Mouse (Mus musculus) midbrain, postnatal 0 days (tissue): ENCODE data around the gene Prrg4. TPM values are rescaled to one million over a fixed set of nuclear protein-coding genes. Genes with fewer than 3 reads are reported as not detected.
"Not testable (repeated sequence)": the region's sequence is repeated elsewhere in the genome, so short reads cannot be mapped to it uniquely, and the experiment has no call there.

Experiments
- ATAC-seq: fragments of 200-750 bp; cut with Nextera tagmentation; 2 replicates; pipeline ENCODE4 v1.8.0; 2017; ENCODE audit warnings: moderate number of reproducible peaks, mild to moderate bottlenecking, moderate TSS enrichment, moderate library complexity; ENCODE audit not compliant: low FRiP score
- DNase-seq: peaks from one replicate; pipeline ENCODE4 v3.0.0-alpha.2; 2015; ENCODE audit warnings: low spot score
- H3K27ac ChIP-seq: fragments of 300-500 bp; sonication (generic); 2 replicates; pipeline ENCODE4 v1.5.1; 2014; ENCODE audit warnings: low read depth, mild to moderate bottlenecking, low read length, mixed read lengths
- H3K27me3 ChIP-seq: fragments of 300-500 bp; sonication (generic); 2 replicates; pipeline ENCODE4 v1.6.1; 2014; ENCODE audit warnings: low read length, control low read depth, mixed read lengths; ENCODE audit not compliant: insufficient read depth
- H3K36me3 ChIP-seq: fragments of 300-500 bp; sonication (generic); 2 replicates; pipeline ENCODE4 v1.6.1; 2014; ENCODE audit warnings: low read length, control low read depth, mixed read lengths; ENCODE audit not compliant: insufficient read depth
- H3K4me1 ChIP-seq: fragments of 300-500 bp; sonication (generic); 2 replicates; pipeline ENCODE4 v1.6.1; 2014; ENCODE audit warnings: mild to moderate bottlenecking, control low read depth, antibody characterized with exemption, low read length, mixed read lengths; ENCODE audit not compliant: insufficient read depth
- H3K4me2 ChIP-seq: fragments of 300-500 bp; sonication (generic); 2 replicates; pipeline ENCODE4 v1.6.1; 2014; ENCODE audit warnings: low read depth, mild to moderate bottlenecking, low read length, mixed read lengths; ENCODE audit not compliant: poor library complexity, severe bottlenecking
- H3K4me3 ChIP-seq: fragments of 300-500 bp; sonication (generic); 2 replicates; pipeline ENCODE4 v1.5.1; 2014; ENCODE audit warnings: low read depth, mild to moderate bottlenecking, low read length, moderate library complexity
- H3K9ac ChIP-seq: fragments of 300-500 bp; sonication (generic); replicated peaks from 2 replicates; pipeline ENCODE4 v1.6.1; 2014; ENCODE audit warnings: mild to moderate bottlenecking, low read length, moderate library complexity, mixed read lengths; ENCODE audit not compliant: poor library complexity, severe bottlenecking
- H3K9me3 ChIP-seq: fragments of 300-500 bp; sonication (generic); 2 replicates; pipeline ENCODE4 v1.6.1; 2016; ENCODE audit warnings: low read length, control low read depth
- CTCF ChIP-seq: IDR thresholded peaks from 2 replicates; pipeline ENCODE4 v1.5.1; 2016; ENCODE audit warnings: antibody characterized with exemption, mild to moderate bottlenecking
- WGBS: fragments of 180-500 bp; shearing (Covaris S2); extraction: QIAGEN DNeasy Blood & Tissue Kit; methylation state at CpG from one replicate; pipeline ENCODE4 v1.1.7; 2014; 5-methylcytosine and 5-hydroxymethylcytosine counted together
- polyA plus RNA-seq: library from polyadenylated mRNA; unstranded; fragments of >200 nt; fragmentation: Nextera tagmentation; extraction: Ambion mirVana; gene quantifications from 2 replicates; pipeline ENCODE4 v1.2.1, GENCODE M21; 2015
- total RNA-seq: library from RNA; depleted of rRNA; stranded (reverse); fragments of >200 nt; gene quantifications from 2 replicates; pipeline ENCODE4 v1.2.3, GENCODE M21; 2014

Prrg4 gene
- total and polyA plus RNA-seq, 2 experiments from 2014 or later: 0.98 to 1.5 TPM

- Histone ChIP-seq H3K9me3 (no peaks in the 10 kb centered on the region), H3K4me3 (no peak within 1 kb of the TSS), H3K4me2 (no peak within 1 kb of the TSS), H3K27me3 (no peaks in the 10 kb centered on the region), H3K9ac (no peak within 1 kb of the TSS), H3K36me3 (no peaks in the 10 kb centered on the region), H3K27ac (no peak within 1 kb of the TSS), H3K4me1 (no peaks in the 10 kb centered on the region)
- no peak for DNase-seq
- no peak for ATAC-seq
- no peak for TF ChIP-seq CTCF
- 94% methylated on average over 13 of the region's 13 CpGs for WGBS
Measured at GRCm38 (mm10) chr2:104867282-104867855, 17.7 kb upstream of the Prrg4 start, which contains the start of gene Ccdc73. TSS of gene Ccdc73 (plus strand) at chr2:104867805.

- 92% methylated on average over 4 of the region's 4 CpGs for WGBS
- H3K4me2 ChIP-seq: no peak overlapping the region
- no peak for DNase-seq
- no peak overlapping the region for H3K4me3 ChIP-seq
- H3K9me3 ChIP-seq: no peaks in the 10 kb centered on the region
- no peak overlapping the region for H3K9ac ChIP-seq
- no peaks in the 10 kb centered on the region for H3K27me3 ChIP-seq
- no peak for TF ChIP-seq CTCF
- no peak overlapping the region for H3K27ac ChIP-seq
- H3K4me1 ChIP-seq: no peaks in the 10 kb centered on the region
- no peaks in the 10 kb centered on the region for H3K36me3 ChIP-seq
- no peak for ATAC-seq
Measured at GRCm38 (mm10) chr2:104864176-104864860, 14.6 kb upstream of the Prrg4 start.

GRCm38 (mm10) chr2:104860426-104860825, 10.8 kb upstream of the Prrg4 start:
- Histone ChIP-seq H3K4me3 (no peak overlapping the region), H3K36me3 (no peaks in the 10 kb centered on the region), H3K4me2 (no peak overlapping the region), H3K4me1 (no peaks in the 10 kb centered on the region), H3K9me3 (no peaks in the 10 kb centered on the region), H3K27me3 (no peaks in the 10 kb centered on the region), H3K27ac (no peak overlapping the region), H3K9ac (no peak overlapping the region)
- DNase-seq: no peak
- no peak for TF ChIP-seq CTCF
- ATAC-seq: no peak
- 84% methylated on average over 10 of the region's 10 CpGs for WGBS

- Histone ChIP-seq H3K9me3 (no peaks in the 10 kb centered on the region), H3K9ac (no peak overlapping the region), H3K4me2 (no peak overlapping the region), H3K4me1 (no peaks in the 10 kb centered on the region), H3K27ac (no peak overlapping the region), H3K36me3 (no peaks in the 10 kb centered on the region), H3K27me3 (no peaks in the 10 kb centered on the region), H3K4me3 (no peak overlapping the region)
- no peak for TF ChIP-seq CTCF
- 89% methylated on average over 5 of the region's 5 CpGs for WGBS
- no peak for DNase-seq
- no peak for ATAC-seq
Measured at GRCm38 (mm10) chr2:104859060-104859459, 9.4 kb upstream of the Prrg4 start.

- not testable (repeated sequence) for H3K27me3 ChIP-seq, DNase-seq
- WGBS: 89% methylated on average over 3 of the region's 3 CpGs
Measured at GRCm38 (mm10) chr2:104858083-104858482, 8.4 kb upstream of the Prrg4 start.

GRCm38 (mm10) chr2:104856218-104856617, 6.5 kb upstream of the Prrg4 start:
- Histone ChIP-seq H3K27me3 (0 out of 2 replicates have a peak, but pooled peaks cover 3% of the 10 kb centered on the region), H3K4me2 (no peak overlapping the region), H3K36me3 (no peaks in the 10 kb centered on the region), H3K4me3 (no peak overlapping the region), H3K9me3 (no peaks in the 10 kb centered on the region), H3K9ac (no peak overlapping the region), H3K4me1 (no peaks in the 10 kb centered on the region), H3K27ac (no peak overlapping the region)
- WGBS: 58% methylated on average over 1 of the region's 1 CpGs
- DNase-seq (no peak), ATAC-seq (no peak)
- no peak for TF ChIP-seq CTCF

More at GRCm38 (mm10) chr2:104858083-104858482, 8.4 kb upstream of the Prrg4 start:
- not testable (repeated sequence) for H3K9ac ChIP-seq, H3K9me3 ChIP-seq, H3K27ac ChIP-seq, ATAC-seq, H3K4me1 ChIP-seq, H3K4me3 ChIP-seq, H3K36me3 ChIP-seq, H3K4me2 ChIP-seq
